Comparison of ENCODE assay signal across 18 mouse cellular contexts in genomic region chr13:6241472-6242123, GRCm38 (mm10).
"Had no signal": no experiment of that assay in that cellular context is flagged by ENCODE, and none has a peak within 500 bp of the region (broad histone marks: within the 10 kb centered on the region; RNA-seq: fewer than 3 reads in every experiment).

No protein-coding gene starts in this region.

- ATAC-seq: liver, embryonic 12.5 days had no signal

- H3K9me3 ChIP-seq: limb, embryonic 10.5 days; limb, embryonic 13.5 days; liver, embryonic 12.5 days; liver, embryonic 15.5 days; lung, embryonic 15.5 days; megakaryocyte, embryonic 14.5 days; midbrain, embryonic 10.5 days had no signal

- H3K27me3 ChIP-seq: limb, embryonic 13.5 days; liver, embryonic 12.5 days; liver, embryonic 15.5 days; lung, embryonic 15.5 days; megakaryocyte, embryonic 14.5 days had no signal

- H3K27ac ChIP-seq: limb, embryonic 10.5 days; limb, embryonic 13.5 days; liver, embryonic 12.5 days; liver, embryonic 15.5 days; lung, embryonic 15.5 days; midbrain, embryonic 10.5 days had no signal

- H3K4me3 ChIP-seq: limb, embryonic 10.5 days; limb, embryonic 13.5 days; liver, embryonic 12.5 days; liver, embryonic 15.5 days; lung, embryonic 15.5 days; megakaryocyte, embryonic 14.5 days; midbrain, embryonic 10.5 days had no signal

- H3K36me3 ChIP-seq: limb, embryonic 10.5 days; limb, embryonic 13.5 days; liver, embryonic 12.5 days; liver, embryonic 15.5 days; lung, embryonic 15.5 days; midbrain, embryonic 10.5 days had no signal

- H3K9ac ChIP-seq: limb, embryonic 13.5 days; liver, embryonic 12.5 days; liver, embryonic 15.5 days; lung, embryonic 15.5 days had no signal

- DNase-seq: kidney, adult 11 months; kidney, adult 9 months; kidney, postnatal 25 days; liver; lung, adult 18-20 months; lung, postnatal 10 days; lung, postnatal 36 days; midbrain, embryonic 14.5 days; right cerebral cortex, postnatal 4 days; thymus, adult 18-20 months; thymus, postnatal 36 days had no signal

- H3K4me1 ChIP-seq: limb, embryonic 10.5 days; limb, embryonic 13.5 days; liver, embryonic 12.5 days; liver, embryonic 15.5 days; lung, embryonic 15.5 days; megakaryocyte, embryonic 14.5 days had no signal
